Mouse (Mus musculus) WW6 (cell line): ENCODE results near the gene Me3.
A peak's percentile ranks its signal among the peaks of the same experiment; 100 is the strongest.

Source experiments
- DNase-seq: peaks from one replicate; pipeline ENCODE4 v3.0.0-alpha.2; 2013; ENCODE audit warnings: low read depth, low spot score

Gene Me3

GRCm38 (mm10) chr7:89666361-89666760 lies 34.2 kb downstream of the Me3 start:
- no peak for DNase-seq

GRCm38 (mm10) chr7:89667570-89667969 lies 35.4 kb downstream of the Me3 start:
- DNase-seq, result no peak

- DNase-seq, result no peak
Measured at GRCm38 (mm10) chr7:89669461-89669860, 37.3 kb downstream of the Me3 start.

GRCm38 (mm10) chr7:89671104-89671831 lies 39.1 kb downstream of the Me3 start:
- no peak for DNase-seq

GRCm38 (mm10) chr7:89676176-89676575 lies 44.0 kb downstream of the Me3 start:
- DNase-seq, result no peak

- DNase-seq, result no peak
Measured at GRCm38 (mm10) chr7:89677850-89678249, 45.7 kb downstream of the Me3 start.

- DNase-seq, result no peak
Measured at GRCm38 (mm10) chr7:89678719-89679118, 46.5 kb downstream of the Me3 start.

- no peak for DNase-seq
Measured at GRCm38 (mm10) chr7:89679139-89679538, 46.9 kb downstream of the Me3 start.

GRCm38 (mm10) chr7:89679621-89680140 lies 47.5 kb downstream of the Me3 start:
- DNase-seq, result no peak

- DNase-seq, result no peak
Measured at GRCm38 (mm10) chr7:89680891-89681290, 48.7 kb downstream of the Me3 start.

GRCm38 (mm10) chr7:89681666-89682470 lies 49.7 kb downstream of the Me3 start:
- DNase-seq, result no peak

- peak; percentile 43 for DNase-seq
Measured at GRCm38 (mm10) chr7:89698186-89698585, 66.0 kb downstream of the Me3 start.

GRCm38 (mm10) chr7:89699668-89700350 lies 67.6 kb downstream of the Me3 start:
- no peak for DNase-seq

- DNase-seq, result no peak
Measured at GRCm38 (mm10) chr7:89700511-89700910, 68.3 kb downstream of the Me3 start.

- DNase-seq, result no peak
Measured at GRCm38 (mm10) chr7:89710776-89711175, 78.6 kb downstream of the Me3 start.

GRCm38 (mm10) chr7:89713059-89713458 lies 80.9 kb downstream of the Me3 start:
- no peak for DNase-seq

- no peak for DNase-seq
Measured at GRCm38 (mm10) chr7:89716226-89716625, 84.0 kb downstream of the Me3 start.

GRCm38 (mm10) chr7:89717521-89717920 lies 85.3 kb downstream of the Me3 start:
- DNase-seq, result no peak

GRCm38 (mm10) chr7:89718264-89718663 lies 86.1 kb downstream of the Me3 start:
- DNase-seq, result no peak

- no peak for DNase-seq
Measured at GRCm38 (mm10) chr7:89720256-89720655, 88.1 kb downstream of the Me3 start.

GRCm38 (mm10) chr7:89726712-89727111 lies 94.5 kb downstream of the Me3 start:
- no peak for DNase-seq

- DNase-seq, result no peak
Measured at GRCm38 (mm10) chr7:89727615-89728014, 95.4 kb downstream of the Me3 start.
